Mouse (Mus musculus): ENCODE measurements at regions not wholly inside any gene's neighbourhood (a gene's known extent, or its start where the extent isn't known, plus 50 kb on each side); places are given as distances from the start of the nearest gene placed in this dataset.

DNA sequence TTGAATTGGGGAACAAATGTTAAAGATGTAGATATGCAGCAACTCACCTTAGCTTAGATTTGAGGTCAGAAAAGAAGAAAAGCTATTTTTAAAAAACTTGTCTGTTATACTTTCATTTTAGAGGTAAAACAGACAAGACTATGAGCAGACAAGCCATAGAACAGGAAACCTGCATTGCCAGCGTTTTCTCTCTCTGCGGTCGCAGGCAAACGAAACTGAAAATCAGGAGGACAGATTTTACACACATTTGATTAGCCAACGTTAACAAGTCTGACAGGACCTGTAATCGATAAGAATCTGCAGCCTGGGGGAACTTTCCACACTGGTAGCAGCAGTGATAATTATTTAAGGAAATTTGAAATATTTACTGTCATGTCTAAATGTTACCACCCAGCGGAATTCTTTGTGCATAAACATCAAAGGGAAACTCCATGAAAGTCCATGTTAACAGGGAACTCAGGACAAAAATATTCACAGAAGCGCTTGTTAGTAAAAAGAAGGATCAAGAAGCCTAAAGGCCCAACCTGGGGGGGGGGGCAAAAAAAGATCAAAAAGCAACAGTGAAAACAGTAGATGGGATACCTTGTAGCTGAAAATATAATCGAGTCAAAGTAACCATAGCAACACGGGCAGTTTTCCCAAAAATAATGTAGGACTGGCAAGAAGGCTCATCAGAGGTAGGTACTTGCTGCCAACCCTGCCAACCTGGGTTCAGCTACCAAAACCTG lies 142.5 kb upstream of the Jmjd1c start:
- H3K4me3 ChIP-seq (ENCODE audit: control insufficient read depth in 1 of 2, insufficient read depth in 1 of 2, low read depth in 1 of 2, low read length in 2 of 2): no peak overlapping the region
- 0 out of 4 replicates have a peak, but pooled peaks cover 0 to 4% of the 10 kb centered on the region in 2 experiments for H3K4me1 ChIP-seq (ENCODE audit: control insufficient read depth in 2 of 2, insufficient read depth in 2 of 2, low read length in 2 of 2)
- no peak for ATAC-seq (ENCODE audit: insufficient number of reproducible peaks, insufficient read depth, low FRiP score, low read depth)
- H3K9ac ChIP-seq (ENCODE audit: low read length): no peak overlapping the region
- H3K36me3 ChIP-seq (ENCODE audit: control insufficient read depth, insufficient read depth, low read length): no peaks in the 10 kb centered on the region
- H3K4me2 ChIP-seq (ENCODE audit: low read length): no peak overlapping the region
- no peak overlapping the region for H3K27ac ChIP-seq (replicated peaks in 1 of 2; ENCODE audit: control insufficient read depth in 1 of 2, insufficient read depth in 1 of 2, low read depth in 2 of 2, low read length in 2 of 2)
- no peaks in the 10 kb centered on the region for H3K27me3 ChIP-seq (ENCODE audit: control insufficient read depth, insufficient read depth, low read length)
- WGBS: 76% methylated on average over 10 of the region's 10 CpGs
- no peaks in the 10 kb centered on the region for H3K9me3 ChIP-seq (ENCODE audit: control insufficient read depth, low read length)

DNA sequence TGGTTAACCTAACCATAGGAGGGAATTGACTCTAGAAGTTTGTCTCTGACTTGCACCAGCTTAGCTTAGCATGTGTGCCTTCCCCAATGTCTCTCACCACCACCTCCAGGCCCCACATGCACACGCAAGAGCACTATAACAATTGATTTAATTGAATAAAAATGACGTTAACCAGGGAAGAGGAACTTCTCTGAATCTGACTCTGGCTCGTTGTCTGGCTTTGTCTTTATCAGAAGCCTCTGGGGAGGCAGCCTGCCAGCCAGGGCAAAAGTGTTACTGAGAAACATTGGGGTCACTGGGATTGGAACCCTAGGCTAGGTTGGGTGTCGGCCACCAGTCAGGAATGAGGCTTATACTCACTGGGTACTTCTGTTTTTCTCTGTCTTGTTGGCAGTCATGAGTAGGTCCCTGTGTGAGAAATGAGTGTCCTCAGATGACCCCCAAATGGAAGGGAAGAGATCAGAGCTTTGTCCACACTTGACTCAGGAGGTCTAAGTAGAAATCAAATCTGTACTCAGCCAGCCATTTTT lies 141.9 kb upstream of the Jmjd1c start:
- no peak overlapping the region for H3K9ac ChIP-seq (ENCODE audit: low read length)
- no peak overlapping the region for H3K4me3 ChIP-seq (ENCODE audit: control insufficient read depth in 1 of 2, insufficient read depth in 1 of 2, low read depth in 1 of 2, low read length in 2 of 2)
- H3K27ac ChIP-seq (replicated peaks in 1 of 2; ENCODE audit: control insufficient read depth in 1 of 2, insufficient read depth in 1 of 2, low read depth in 2 of 2, low read length in 2 of 2): no peak overlapping the region
- no peaks in the 10 kb centered on the region for H3K9me3 ChIP-seq (ENCODE audit: control insufficient read depth, low read length)
- no peaks in the 10 kb centered on the region for H3K27me3 ChIP-seq (ENCODE audit: control insufficient read depth, insufficient read depth, low read length)
- H3K4me1 ChIP-seq (ENCODE audit: control insufficient read depth in 2 of 2, insufficient read depth in 2 of 2, low read length in 2 of 2): 0 out of 4 replicates have a peak, but pooled peaks cover 0 to 4% of the 10 kb centered on the region in 2 experiments
- no peak overlapping the region for H3K4me2 ChIP-seq (ENCODE audit: low read length)
- WGBS: 52% methylated on average over 4 of the region's 4 CpGs
- no peak for ATAC-seq (ENCODE audit: insufficient number of reproducible peaks, insufficient read depth, low FRiP score, low read depth)
- H3K36me3 ChIP-seq (ENCODE audit: control insufficient read depth, insufficient read depth, low read length): no peaks in the 10 kb centered on the region

DNA sequence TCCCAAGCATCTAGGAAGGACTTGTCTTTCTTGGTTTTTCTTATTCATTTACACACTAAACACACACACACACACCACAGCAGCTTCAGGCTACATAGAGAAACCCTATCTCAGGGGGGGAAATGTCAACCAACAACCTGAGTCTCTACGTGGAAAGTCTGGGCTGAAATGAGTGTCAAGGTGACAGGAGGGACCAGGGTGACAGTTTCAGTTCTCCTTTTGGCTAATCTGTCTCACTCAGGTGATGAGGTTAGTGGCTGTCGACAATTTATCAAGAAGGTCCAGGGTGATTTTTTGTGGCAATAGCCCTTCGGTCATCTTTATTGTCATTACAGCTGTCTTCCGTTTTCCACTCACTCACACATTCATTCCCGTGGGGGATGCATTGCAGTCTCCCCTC lies 140.5 kb upstream of the Jmjd1c start:
- H3K27me3 ChIP-seq (ENCODE audit: control insufficient read depth, insufficient read depth, low read length): no peaks in the 10 kb centered on the region
- no peaks in the 10 kb centered on the region for H3K36me3 ChIP-seq (ENCODE audit: control insufficient read depth, insufficient read depth, low read length)
- H3K4me2 ChIP-seq (ENCODE audit: low read length): no peak overlapping the region
- H3K9me3 ChIP-seq (ENCODE audit: control insufficient read depth, low read length): no peaks in the 10 kb centered on the region
- no peak overlapping the region for H3K9ac ChIP-seq (ENCODE audit: low read length)
- WGBS: 52% methylated on average over 5 of the region's 5 CpGs
- H3K27ac ChIP-seq (replicated peaks in 1 of 2; ENCODE audit: control insufficient read depth in 1 of 2, insufficient read depth in 1 of 2, low read depth in 2 of 2, low read length in 2 of 2): no peak overlapping the region
- H3K4me3 ChIP-seq (ENCODE audit: control insufficient read depth in 1 of 2, insufficient read depth in 1 of 2, low read depth in 1 of 2, low read length in 2 of 2): no peak overlapping the region
- 0 out of 4 replicates have a peak, but pooled peaks cover 0 to 4% of the 10 kb centered on the region in 2 experiments for H3K4me1 ChIP-seq (ENCODE audit: control insufficient read depth in 2 of 2, insufficient read depth in 2 of 2, low read length in 2 of 2)
- ATAC-seq (ENCODE audit: insufficient number of reproducible peaks, insufficient read depth, low FRiP score, low read depth): no peak

DNA sequence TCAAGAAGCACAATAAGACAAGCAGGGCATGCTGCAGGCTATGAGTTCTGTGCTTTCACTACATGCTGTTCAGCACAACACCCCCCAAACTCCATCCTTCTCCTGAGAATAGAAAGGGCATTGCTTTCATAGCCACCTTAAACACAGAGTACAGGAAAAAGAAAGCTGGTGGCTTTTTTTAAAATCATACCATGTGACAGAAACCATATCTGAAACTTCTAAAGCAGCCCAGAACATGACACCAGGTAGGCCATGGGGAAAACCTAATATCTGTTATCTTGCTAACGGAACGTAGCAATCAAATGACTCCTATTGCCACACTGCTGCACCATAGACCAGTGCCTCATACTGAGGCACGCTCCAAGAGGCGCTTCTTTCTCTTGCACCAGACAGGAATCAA lies 139.3 kb upstream of the Jmjd1c start:
- ATAC-seq (ENCODE audit: insufficient number of reproducible peaks, insufficient read depth, low FRiP score, low read depth): no peak
- Histone ChIP-seq H3K4me3 (ENCODE audit: control insufficient read depth in 1 of 2, insufficient read depth in 1 of 2, low read depth in 1 of 2, low read length in 2 of 2) (no peak overlapping the region), H3K27me3 (ENCODE audit: control insufficient read depth, insufficient read depth, low read length) (no peaks in the 10 kb centered on the region), H3K9me3 (ENCODE audit: control insufficient read depth, low read length) (no peaks in the 10 kb centered on the region), H3K9ac (ENCODE audit: low read length) (no peak overlapping the region), H3K27ac (replicated peaks in 1 of 2; ENCODE audit: control insufficient read depth in 1 of 2, insufficient read depth in 1 of 2, low read depth in 2 of 2, low read length in 2 of 2) (no peak overlapping the region), H3K4me2 (ENCODE audit: low read length) (no peak overlapping the region), H3K36me3 (ENCODE audit: control insufficient read depth, insufficient read depth, low read length) (no peaks in the 10 kb centered on the region), H3K4me1 (ENCODE audit: control insufficient read depth in 2 of 2, insufficient read depth in 2 of 2, low read length in 2 of 2) (0 out of 4 replicates have a peak, but pooled peaks cover 0 to 4% of the 10 kb centered on the region in 2 experiments)
- 74% methylated on average over 4 of the region's 4 CpGs for WGBS

DNA sequence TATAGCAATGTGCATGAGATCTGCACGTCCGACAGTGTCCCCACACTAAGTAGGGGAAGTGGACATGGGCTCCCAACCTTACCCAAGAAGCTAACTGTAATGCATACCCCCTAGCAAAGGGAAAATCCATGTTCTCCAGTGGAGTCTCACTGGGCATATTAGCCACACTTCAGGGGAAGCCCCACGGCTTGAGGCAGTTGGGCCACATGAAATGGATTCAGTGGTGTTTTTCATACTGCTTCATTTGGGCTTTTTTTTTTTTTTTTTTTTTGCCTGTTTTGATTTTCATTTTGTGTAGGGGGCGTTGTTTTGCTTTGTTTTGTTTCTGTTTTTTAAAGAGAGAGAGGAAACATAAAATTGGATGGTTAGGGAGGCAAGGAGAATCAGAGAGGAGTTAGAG lies 138.6 kb upstream of the Jmjd1c start:
- no peaks in the 10 kb centered on the region for H3K9me3 ChIP-seq (ENCODE audit: control insufficient read depth, low read length)
- H3K4me2 ChIP-seq (ENCODE audit: low read length): no peak overlapping the region
- no peak overlapping the region for H3K4me3 ChIP-seq (ENCODE audit: control insufficient read depth in 1 of 2, insufficient read depth in 1 of 2, low read depth in 1 of 2, low read length in 2 of 2)
- ATAC-seq (ENCODE audit: insufficient number of reproducible peaks, insufficient read depth, low FRiP score, low read depth): no peak
- no peaks in the 10 kb centered on the region for H3K36me3 ChIP-seq (ENCODE audit: control insufficient read depth, insufficient read depth, low read length)
- no peak overlapping the region for H3K27ac ChIP-seq (replicated peaks in 1 of 2; ENCODE audit: control insufficient read depth in 1 of 2, insufficient read depth in 1 of 2, low read depth in 2 of 2, low read length in 2 of 2)
- H3K27me3 ChIP-seq (ENCODE audit: control insufficient read depth, insufficient read depth, low read length): no peaks in the 10 kb centered on the region
- H3K4me1 ChIP-seq (ENCODE audit: control insufficient read depth in 2 of 2, insufficient read depth in 2 of 2, low read length in 2 of 2): 0 out of 4 replicates have a peak, but pooled peaks cover 0 to 4% of the 10 kb centered on the region in 2 experiments
- whole genome bisulfite sequencing: 88% methylated on average over 4 of the region's 4 CpGs
- no peak overlapping the region for H3K9ac ChIP-seq (ENCODE audit: low read length)
